Mouse (Mus musculus) layer of hippocampus, postnatal 36 days (tissue): ENCODE results near the gene Slc22a21. TPM values are rescaled to one million over a fixed set of nuclear protein-coding genes. Genes with fewer than 3 reads are reported as not detected.
"Not testable (repeated sequence)": the region's sequence is repeated elsewhere in the genome, so short reads cannot be mapped to it uniquely, and the experiment has no call there.

Source experiments
- DNase-seq, 2 experiments: peaks; one replicate each; pipeline ENCODE4 v3.0.0; 2022
- total RNA-seq, 2 experiments: library from RNA; stranded (reverse); gene quantifications; 2 replicates each; pipeline ENCODE4 v1.2.3; 2021

Gene Slc22a21
- 1 to 10 TPM; 1.5 to 1.9 TPM for total RNA-seq

- DNase-seq, result peak; percentile 20 to 32
These were observed at the start of gene Slc22a21 for GRCm38 (mm10) chr11:53979788-53980621. TSS of gene Slc22a21 (minus strand) at chr11:53980332.

- no peak for DNase-seq
These were observed 48.9 kb upstream of the Slc22a21 start for GRCm38 (mm10) chr11:54028997-54029396.

GRCm38 (mm10) chr11:54028044-54028951, 48.2 kb upstream of the Slc22a21 start, which contains the start of gene Slc22a4:
TSS of gene Slc22a4 (minus strand) at chr11:54028090.
- peak; percentile 68 to 69 for DNase-seq

GRCm38 (mm10) chr11:54027131-54028043, 47.3 kb upstream of the Slc22a21 start:
- DNase-seq, result peak in 1 of 2 experiments; percentile 15

DNA sequence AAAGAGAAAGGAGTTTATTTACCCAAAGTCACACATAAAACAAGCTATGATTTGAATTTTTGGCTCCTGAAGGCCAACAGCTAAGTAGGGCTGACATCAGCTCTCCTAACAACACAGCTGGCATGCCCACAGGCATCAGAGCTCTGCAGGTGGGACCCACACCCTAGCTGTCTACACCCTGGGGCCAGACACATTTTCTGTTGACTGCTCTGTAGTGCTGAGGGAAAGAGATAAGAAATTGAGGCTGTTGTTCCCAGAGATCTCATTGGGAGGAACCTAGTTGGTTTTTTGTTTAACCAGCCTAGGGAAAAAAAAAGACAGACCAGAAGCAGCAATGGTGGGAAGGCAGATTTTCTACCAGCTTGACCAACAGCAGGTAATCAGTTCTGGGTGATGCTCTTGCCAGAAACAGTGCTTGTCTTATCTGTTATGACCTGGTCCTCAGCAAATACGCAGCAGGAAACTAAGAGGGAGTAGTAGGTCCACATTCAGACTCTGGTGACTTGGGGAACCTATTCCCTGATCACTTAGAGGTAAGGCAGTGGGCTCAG, 46.4 kb upstream of the Slc22a21 start:
- DNase-seq, result no peak

DNA sequence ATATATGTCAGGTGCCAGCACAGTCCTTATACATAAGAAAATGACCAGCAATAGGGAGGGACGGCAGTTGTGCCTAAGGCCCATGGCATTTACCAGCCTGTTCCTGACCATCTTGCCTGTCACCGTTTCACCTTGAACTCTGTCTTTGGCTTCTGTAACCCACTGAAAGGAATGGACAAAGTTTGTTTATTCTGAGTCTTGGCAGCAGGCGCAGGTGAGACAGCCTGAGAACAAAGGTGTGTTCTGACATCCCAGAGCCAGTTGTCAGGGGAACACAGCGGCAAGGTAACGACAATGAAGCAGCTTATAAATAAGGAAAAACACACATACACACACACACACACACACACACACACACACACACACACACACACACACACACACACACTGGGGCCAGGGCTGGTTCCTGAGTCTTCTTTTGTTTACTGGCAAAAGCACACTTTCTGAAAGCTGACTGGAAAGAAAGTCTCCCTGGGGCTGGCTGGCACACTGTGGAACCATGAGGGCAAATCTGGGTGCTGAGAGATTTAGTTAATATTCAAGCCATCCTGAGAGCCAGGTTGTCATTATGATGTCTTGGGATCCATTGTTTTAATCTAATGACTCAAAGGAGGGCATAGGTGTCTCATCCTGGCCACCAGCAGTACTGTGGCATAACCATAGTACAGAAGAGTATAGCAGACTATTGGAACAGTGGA, 41.4 kb upstream of the Slc22a21 start:
- DNase-seq, result no peak

DNA sequence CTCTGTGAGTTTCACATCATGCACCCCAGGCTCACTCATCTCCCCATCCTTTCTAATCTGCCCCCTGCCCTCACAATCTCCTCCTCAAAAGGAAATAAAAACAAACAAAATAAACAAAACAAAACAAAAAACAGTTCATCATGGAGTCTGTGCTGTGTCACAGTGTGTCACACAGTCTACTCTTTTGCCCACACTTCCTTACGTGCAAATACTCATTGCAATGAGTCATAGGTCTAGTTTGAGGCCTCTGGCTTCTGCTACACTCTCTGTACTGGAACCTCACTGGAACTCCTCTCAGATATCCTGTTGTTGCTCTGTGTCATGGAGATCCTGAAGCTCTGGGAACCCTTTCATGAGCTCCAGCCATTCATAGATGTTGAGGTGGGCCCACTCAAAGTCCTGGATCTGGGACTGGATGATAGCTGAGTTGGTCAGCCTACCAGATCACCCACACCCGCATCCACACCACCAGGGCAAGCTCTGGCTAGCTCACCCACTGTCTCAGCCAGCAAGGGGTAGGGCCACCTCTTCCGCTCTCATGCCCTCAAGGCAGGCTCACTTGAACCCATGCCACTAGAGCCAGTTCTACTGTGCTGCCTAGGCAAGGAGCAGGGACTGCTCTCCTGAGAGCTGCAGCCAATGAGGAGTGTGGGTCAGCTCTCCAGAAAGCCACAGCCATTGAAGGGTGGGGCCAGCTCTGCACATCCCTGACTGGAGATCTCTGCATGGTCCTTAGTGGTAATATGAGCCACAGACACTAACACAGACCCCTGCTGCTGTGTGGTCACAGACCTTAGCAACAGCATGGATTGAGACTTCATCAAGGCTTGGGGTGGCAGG, 39.0 kb upstream of the Slc22a21 start:
- DNase-seq, result no peak

DNA sequence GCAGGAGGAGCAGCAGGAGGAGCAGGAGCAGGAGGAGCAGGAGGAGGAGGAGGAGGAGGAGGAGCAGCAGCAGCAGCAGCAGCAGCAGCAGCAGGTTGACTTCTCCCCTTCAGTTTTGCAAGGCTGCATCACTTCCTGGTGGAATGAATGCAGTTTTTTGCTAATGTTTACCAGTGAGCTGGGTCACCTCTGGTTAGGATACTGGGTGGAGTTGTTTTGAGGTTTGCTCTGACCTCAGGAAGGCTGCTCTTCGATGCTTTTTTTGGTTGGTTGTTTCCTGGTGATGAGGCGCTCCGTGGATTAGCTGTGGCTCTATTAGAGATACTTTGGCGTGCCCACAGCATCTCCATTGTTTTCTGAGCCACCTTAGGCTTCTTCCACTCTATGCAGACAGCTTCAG, 37.5 kb upstream of the Slc22a21 start:
- DNase-seq, result no peak

- no peak for DNase-seq
These were observed 35.9 kb upstream of the Slc22a21 start for GRCm38 (mm10) chr11:54016051-54016450.

DNA sequence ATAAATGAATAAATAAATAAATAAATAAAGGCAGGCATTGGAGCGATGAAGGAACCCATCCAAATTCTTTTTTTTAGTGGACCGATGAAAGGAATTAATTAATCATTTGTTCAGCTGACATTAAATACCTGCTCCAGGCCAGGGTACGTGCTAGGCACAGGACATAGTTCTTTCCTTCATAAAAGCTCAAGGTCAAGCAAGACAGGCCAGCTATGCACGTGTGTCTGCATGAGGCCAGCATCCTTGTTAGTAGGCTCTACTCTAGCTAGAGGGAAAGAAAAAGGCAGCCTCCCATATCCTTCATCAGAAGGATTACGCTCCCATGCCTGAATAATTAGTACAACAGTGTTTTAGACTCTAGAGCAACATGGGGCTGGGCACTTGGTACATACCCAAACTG, 32.8 kb upstream of the Slc22a21 start:
- DNase-seq, result no peak

DNA sequence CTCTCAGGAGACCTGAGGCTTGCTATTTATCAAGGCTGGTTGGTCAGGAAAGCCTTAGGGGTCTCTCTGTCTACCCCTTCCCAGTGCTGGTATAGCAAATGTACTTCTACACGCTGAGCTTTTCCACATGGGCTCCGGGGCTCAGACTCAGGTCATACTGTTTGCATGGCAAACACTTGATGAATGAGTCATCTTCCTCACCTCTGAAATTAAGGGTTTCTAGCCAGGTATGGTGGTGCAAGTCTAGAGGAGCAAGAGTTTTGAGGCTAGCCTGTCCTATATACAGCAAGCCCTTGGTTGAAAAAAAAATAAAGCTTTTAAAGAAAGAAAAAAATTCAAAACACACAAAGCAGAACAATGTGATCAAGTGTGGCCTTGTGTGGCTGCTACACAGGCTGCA, 31.1 kb upstream of the Slc22a21 start:
- no peak for DNase-seq

DNA sequence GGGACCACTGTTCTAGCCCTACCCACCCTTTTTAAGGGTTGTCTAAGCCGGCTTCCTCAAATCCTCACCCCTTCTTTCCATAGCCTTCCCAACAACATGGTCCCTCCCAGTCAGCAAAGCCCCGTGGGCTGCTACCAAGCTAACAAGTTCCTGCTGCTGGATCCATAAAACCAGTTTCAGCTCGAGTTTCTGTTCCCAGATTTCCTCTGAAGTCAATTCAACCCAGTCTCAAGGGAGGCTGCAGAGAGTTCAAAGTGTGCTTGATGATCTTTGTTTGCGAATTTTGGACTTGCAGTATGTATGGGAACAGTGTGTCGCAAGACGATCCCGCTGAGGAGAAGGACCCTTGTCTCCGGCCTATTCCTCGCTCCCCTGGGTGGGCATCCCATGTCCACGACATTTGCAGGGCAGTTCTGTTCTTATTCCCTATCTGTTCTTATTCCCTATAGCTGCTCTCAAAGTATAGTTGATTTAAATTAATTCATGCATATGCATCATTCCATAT, 28.3 kb upstream of the Slc22a21 start:
- DNase-seq, result no peak

- DNase-seq, result no peak
These were observed 27.6 kb upstream of the Slc22a21 start for GRCm38 (mm10) chr11:54007717-54008116.

DNA sequence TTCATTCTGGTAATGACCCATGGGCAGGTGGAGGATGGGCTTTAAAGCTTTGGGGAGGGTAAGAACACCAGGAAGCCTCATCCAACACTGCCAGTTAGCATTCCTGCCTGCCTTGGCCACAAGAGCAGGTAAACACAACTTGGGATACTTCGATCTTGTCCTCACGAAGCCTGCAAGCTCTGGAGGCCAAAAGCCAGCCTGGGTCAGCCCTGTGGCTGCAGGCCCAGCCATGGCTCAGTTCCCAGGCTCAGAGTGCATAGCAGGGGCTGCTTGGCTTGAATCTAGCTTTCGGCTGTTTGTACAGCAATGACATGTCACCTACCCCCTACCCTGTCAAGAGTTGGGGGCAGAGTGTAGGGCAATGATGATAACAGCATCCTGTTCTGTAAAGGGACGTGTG, 26.8 kb upstream of the Slc22a21 start:
- DNase-seq, result no peak

GRCm38 (mm10) chr11:54006362-54006761, 26.2 kb upstream of the Slc22a21 start:
- not testable (repeated sequence) for DNase-seq

DNA sequence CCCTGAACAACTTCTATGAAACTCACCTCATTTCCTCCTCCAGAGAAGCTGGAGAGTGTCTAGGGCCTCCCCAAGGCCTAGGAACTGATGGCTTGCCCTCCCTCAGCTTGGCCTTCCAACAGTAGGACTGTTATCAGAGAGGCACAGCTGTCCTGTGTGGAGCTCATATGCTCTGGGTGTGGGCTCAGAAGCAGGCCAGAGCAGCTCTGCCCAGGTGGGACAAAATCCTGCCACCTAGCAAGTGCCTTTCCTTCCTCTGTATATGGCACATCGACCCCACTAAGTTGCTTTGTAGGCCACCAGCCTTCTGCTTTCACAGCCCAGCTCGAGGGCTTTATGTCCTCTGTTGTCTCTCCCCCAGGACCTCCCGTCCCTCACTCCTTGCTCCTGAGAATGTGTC, 24.6 kb upstream of the Slc22a21 start:
- DNase-seq, result no peak

DNA sequence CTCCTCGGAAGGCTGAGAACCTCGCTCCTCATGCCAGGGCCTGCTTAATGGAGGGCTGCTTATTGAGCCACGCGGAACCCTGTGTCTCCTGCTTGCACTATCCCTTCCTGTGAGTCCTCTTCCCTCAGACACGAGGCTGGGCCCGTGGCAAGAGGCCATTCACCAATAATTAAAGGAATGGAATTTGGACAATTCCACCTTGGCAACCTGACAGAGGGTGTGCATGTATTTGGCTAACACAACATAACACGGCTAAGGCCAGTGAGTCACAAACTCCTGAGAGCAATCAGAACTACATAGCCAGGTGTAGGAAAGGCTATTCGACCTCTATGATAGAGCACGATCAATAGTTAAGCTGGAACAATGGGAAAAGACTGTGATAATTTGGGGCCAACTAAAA, 24.1 kb upstream of the Slc22a21 start:
- no peak for DNase-seq

- peak; percentile 37 to 56 for DNase-seq
These were observed 22.9 kb upstream of the Slc22a21 start for GRCm38 (mm10) chr11:54002761-54003717.
